Mouse (Mus musculus) bone marrow macrophage, adult 2 months (primary cell): ENCODE results near the gene Cgn.

ENCODE experiments used
- CTCF ChIP-seq: IDR thresholded peaks from 2 replicates; pipeline ENCODE4 v1.5.1; 2012; ENCODE audit warnings: low read depth, mild to moderate bottlenecking, low read length, moderate library complexity
- POLR2A ChIP-seq: IDR thresholded peaks from 2 replicates; pipeline ENCODE4 v1.6.1; 2012; ENCODE audit warnings: mild to moderate bottlenecking, low read depth, low read length, borderline replicate concordance

- TF ChIP-seq POLR2A (no peak), CTCF (no peak)
These were observed 28.4 kb upstream of the Cgn start for GRCm38 (mm10) chr3:94814663-94815062.
